In the genomic region with DNA sequence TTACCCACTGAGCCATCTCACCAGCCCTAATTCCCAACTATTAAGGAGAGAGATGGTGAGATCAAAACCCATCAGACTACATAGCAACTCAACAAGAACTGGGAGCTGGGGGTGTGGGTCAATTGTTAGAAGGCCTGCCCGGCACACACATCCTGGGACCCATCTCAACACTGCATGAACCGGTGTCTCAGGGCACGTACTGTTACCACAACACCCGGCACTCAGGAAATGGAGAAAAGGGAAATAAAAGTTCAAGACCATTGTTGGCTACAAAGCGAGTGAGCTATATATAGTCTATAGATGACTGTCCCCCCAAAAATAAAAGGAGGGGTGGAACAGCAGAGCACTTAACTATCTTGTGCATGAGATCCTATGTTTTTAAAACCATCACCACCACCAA, we compare ENCODE assay signal across 12 mouse cellular contexts.
"Had no signal": no experiment of that assay in that cellular context is flagged by ENCODE, and none has a peak within 500 bp of the region (broad histone marks: within the 10 kb centered on the region; RNA-seq: fewer than 3 reads in every experiment).

No protein-coding gene starts in this region.

- ATAC-seq: midbrain, embryonic 16.5 days had no signal

- DNase-seq: kidney, adult 11 months; kidney, adult 9 months; lung, adult 18-20 months; lung, postnatal 36 days; retina, postnatal 1 day; right cerebral cortex, postnatal 4 days; spleen, adult 18-20 months; thymus, postnatal 36 days had no signal

- H3K27me3 ChIP-seq: limb, embryonic 15.5 days; midbrain, embryonic 12.5 days; neural tube, embryonic 13.5 days had no signal

- H3K4me3 ChIP-seq: limb, embryonic 15.5 days; midbrain, embryonic 12.5 days; neural tube, embryonic 13.5 days had no signal

- H3K9me3 ChIP-seq: limb, embryonic 15.5 days; midbrain, embryonic 12.5 days; neural tube, embryonic 13.5 days had no signal
